Mouse (Mus musculus) adrenal gland, adult 2 months (tissue): Measurements from ENCODE around the gene Cinp. TPM values are rescaled to one million over a fixed set of nuclear protein-coding genes. Genes with fewer than 3 reads are reported as not detected.
"Not testable (repeated sequence)": the region's sequence is repeated elsewhere in the genome, so short reads cannot be mapped to it uniquely, and the experiment has no call there.

Experiments used
- DNase-seq: peaks from one replicate; pipeline ENCODE4 v3.0.0; 2021
- polyA plus RNA-seq: library from polyadenylated mRNA; depleted of rRNA; stranded (reverse); fragments of >200 nt; gene quantifications from 2 replicates; pipeline ENCODE4 v1.2.3, GENCODE M21; 2012
- total RNA-seq, 2 experiments: library from RNA; stranded (reverse); gene quantifications; 2 replicates each; pipeline ENCODE4 v1.2.3; 2021

Gene Cinp
- total and polyA plus RNA-seq, 3 experiments, result 41.0 to 51.2 (median 41.9) TPM

GRCm38 (mm10) chr12:110860293-110860692 is 28.7 kb downstream of the Cinp start:
- DNase-seq, result no peak

- DNase-seq, result not testable (repeated sequence)
Observed at GRCm38 (mm10) chr12:110858681-110859080, 30.3 kb downstream of the Cinp start.

GRCm38 (mm10) chr12:110857196-110857595 is 31.7 kb downstream of the Cinp start:
- peak; percentile 55 for DNase-seq

- DNase-seq, result no peak
Observed at GRCm38 (mm10) chr12:110854786-110855737, 33.9 kb downstream of the Cinp start.

- no peak for DNase-seq
Observed at GRCm38 (mm10) chr12:110851923-110852322, 37.0 kb downstream of the Cinp start.

DNA sequence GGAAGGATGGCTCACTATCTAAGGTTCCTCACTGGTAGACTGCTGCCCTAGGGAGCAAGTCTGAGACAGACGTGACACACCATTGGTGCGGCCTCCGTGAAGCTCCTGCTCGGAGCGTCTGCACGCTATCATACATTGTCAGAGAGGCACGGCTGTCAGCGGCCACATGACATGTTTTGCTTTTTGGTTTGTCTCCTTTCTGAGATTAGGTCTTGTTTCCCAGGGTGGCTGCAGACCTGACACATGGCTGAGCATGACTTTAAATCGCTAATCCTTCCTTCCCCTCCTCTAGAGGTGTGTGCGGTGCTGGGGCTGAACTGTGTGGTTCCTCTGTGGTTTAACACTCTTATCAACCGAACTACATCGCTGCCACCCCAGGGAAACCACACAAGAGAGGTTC is 37.5 kb downstream of the Cinp start:
- peak; percentile 54 for DNase-seq

DNA sequence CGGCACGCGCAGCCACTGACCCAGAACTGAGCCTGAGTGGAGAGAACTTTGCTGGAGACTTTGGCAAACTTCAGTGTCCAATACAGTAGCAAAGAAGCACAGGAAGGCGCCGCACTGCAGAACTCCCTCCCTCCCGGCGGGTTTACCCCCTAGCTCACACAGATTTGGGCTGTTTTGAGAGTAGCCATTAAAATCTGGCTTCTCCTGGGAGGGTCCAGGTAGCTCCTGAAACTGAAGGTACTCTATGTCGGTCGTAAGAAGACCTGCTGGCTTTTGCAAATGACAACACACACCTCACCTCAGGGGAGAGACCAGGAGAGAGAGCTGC is 38.1 kb downstream of the Cinp start:
- no peak for DNase-seq

- DNase-seq, result peak; percentile 92
Observed at GRCm38 (mm10) chr12:110850010-110850928, 38.7 kb downstream of the Cinp start, which contains the start of gene Zfp839. TSS of gene Zfp839 (plus strand) at chr12:110850253.

GRCm38 (mm10) chr12:110846191-110846765 is 42.7 kb downstream of the Cinp start:
- no peak for DNase-seq

DNA sequence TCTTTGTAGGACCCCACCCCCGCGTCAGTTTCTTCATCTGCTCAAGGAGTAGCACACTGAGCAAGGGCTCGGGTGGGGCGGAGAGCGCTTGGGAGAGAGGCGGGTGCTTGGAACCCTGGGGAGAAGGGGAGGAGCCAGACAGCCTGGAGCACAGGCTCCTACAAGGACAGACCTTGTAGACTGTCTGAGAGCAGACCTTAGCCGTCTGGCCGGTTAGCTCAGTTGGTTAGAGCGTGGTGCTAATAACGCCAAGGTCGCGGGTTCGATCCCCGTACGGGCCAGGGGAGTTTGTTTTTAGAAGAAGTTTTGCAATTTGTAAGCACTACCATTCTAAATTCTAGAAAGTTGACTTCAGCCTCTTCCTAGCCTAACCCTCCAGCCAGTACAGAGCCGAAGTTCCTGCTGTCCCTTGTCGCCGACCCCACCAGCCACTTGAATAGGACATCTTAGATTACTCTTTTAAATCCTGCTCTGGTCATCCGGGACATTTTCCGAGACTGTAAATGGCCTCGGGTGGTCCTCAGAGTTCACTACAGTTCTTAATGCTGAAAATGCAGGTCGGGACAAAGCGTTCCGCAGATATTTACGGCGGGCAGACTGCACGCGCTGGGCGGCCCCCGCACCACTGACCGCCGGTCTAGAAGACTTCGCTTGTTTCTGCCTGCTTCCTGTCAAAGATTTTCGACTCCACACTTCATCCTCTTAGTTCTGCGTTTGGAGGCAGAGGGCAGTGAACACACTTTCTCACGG is 43.6 kb downstream of the Cinp start:
- DNase-seq, result peak; percentile 96

DNA sequence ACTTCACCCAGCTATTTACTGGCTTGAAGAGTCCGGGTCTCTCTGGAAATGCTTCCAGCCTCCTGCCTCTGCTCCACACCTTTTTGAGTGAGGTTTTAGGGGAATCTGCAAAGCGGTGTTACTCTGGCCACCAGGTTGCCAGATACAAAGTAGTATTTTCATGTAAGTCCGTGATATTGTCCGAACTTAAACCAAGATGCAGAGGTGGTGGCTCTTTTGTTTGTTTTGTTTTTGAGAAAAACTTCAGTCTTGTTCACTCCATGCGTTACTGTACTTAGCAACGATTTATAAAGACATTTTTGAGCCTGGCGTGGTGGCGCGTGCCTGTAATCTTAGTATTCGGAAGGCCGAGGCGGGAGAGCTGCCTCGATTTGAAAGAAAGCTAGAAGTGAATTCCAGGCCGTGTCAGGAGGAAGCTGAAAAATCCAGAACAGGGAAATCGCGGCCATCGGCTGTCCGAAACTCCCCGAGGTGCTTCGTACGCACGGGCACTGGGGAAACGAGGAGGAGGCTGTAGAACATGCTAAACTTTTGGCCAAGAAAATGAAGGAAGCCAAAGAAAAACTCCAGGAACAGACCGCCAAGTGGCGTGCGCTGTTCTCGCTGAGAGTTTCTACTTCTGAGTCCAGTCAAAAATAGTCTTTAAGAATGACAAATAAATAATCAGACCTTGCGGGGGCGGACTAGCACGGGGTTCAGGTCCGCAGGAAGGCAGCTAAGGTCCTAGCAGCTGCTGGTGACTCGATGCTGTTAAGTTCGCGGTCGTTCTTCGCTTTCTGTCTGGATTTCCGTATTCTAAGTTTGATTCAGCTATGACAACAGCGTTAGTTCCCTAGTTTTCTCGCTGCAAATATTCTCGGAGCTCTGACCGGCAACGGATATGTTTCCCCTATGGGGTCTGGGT is 44.5 kb downstream of the Cinp start:
- DNase-seq, result peak; percentile 72

GRCm38 (mm10) chr12:110843194-110844048 is 45.5 kb downstream of the Cinp start:
- DNase-seq, result peak; percentile 90

DNA sequence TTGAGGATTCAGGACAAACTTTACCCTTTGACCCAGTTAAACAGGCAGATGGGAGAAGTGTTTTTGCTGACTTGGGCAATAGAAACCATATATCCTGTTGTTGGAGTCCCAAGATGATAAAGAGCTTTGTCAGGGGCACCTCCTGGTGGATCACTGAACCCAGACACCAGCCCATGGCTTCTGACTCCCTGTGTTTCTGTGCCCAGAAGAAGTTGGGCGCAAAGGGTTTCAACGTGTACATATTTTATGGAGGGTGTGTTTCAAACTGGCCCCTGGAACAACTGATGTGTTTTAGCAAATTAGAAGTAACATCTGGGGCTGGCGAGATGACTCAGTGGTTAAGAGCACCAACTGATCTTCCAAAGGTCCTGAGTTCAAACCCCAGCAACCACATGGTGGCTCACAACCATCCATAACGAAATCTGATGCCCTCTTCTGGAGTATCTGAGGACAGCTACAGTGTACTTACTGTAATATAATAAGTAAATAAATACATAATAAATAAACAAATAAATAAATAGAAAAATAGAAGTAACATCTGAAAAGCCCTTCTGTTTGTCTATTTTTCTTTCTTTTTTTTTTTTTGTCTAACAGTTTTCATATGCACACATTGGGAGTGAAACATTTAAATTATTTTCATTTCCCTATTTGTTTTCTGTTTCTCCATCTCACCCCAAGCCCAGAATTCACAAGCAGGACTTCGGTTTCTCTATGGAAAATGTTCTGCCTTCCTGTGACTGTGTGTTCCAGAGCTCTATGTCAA is 47.0 kb downstream of the Cinp start:
- no peak for DNase-seq

- peak; percentile 97 for DNase-seq
Observed at GRCm38 (mm10) chr12:110840348-110841198, 48.4 kb downstream of the Cinp start, which contains the start of gene Mok. TSS of gene Mok (minus strand) at chr12:110840939.

GRCm38 (mm10) chr12:110837850-110838249 is 51.1 kb downstream of the Cinp start:
- no peak for DNase-seq

- DNase-seq, result no peak
Observed at GRCm38 (mm10) chr12:110837192-110837841, 51.6 kb downstream of the Cinp start.

DNA sequence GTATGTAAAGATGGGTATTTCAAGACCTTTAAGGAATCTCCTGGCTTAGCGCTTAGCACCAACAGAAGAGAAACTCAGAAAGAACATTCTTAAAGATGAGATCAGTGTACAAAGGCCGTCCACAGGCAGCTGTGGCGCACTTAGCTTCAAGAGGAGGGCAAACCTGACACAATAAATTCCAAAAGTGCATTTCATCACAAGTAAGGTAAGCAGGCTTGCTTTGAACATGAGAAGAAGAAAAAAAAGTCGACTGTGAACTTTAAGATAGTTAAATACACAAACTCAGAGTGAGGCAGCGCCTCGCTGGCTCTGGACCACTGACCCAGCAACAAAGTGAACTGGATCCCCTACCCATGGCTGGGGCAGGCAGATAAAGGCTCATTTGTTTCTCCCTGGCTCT is 52.2 kb downstream of the Cinp start:
- no peak for DNase-seq
